Mouse (Mus musculus) midbrain, postnatal 0 days (tissue): ENCODE measurements at regions not wholly inside any gene's neighbourhood (a gene's known extent, or its start where the extent isn't known, plus 50 kb on each side); places are given as distances from the start of the nearest gene placed in this dataset.

Experiments used
- ATAC-seq: fragments of 200-750 bp; cut with Nextera tagmentation; 2 replicates; pipeline ENCODE4 v1.8.0; 2017; ENCODE audit warnings: moderate number of reproducible peaks, mild to moderate bottlenecking, moderate TSS enrichment, moderate library complexity; ENCODE audit not compliant: low FRiP score
- DNase-seq: peaks from one replicate; pipeline ENCODE4 v3.0.0-alpha.2; 2015; ENCODE audit warnings: low spot score
- H3K27ac ChIP-seq: fragments of 300-500 bp; sonication (generic); 2 replicates; pipeline ENCODE4 v1.5.1; 2014; ENCODE audit warnings: low read depth, mild to moderate bottlenecking, low read length, mixed read lengths
- H3K27me3 ChIP-seq: fragments of 300-500 bp; sonication (generic); 2 replicates; pipeline ENCODE4 v1.6.1; 2014; ENCODE audit warnings: low read length, control low read depth, mixed read lengths; ENCODE audit not compliant: insufficient read depth
- H3K36me3 ChIP-seq: fragments of 300-500 bp; sonication (generic); 2 replicates; pipeline ENCODE4 v1.6.1; 2014; ENCODE audit warnings: low read length, control low read depth, mixed read lengths; ENCODE audit not compliant: insufficient read depth
- H3K4me1 ChIP-seq: fragments of 300-500 bp; sonication (generic); 2 replicates; pipeline ENCODE4 v1.6.1; 2014; ENCODE audit warnings: mild to moderate bottlenecking, control low read depth, antibody characterized with exemption, low read length, mixed read lengths; ENCODE audit not compliant: insufficient read depth
- H3K4me2 ChIP-seq: fragments of 300-500 bp; sonication (generic); 2 replicates; pipeline ENCODE4 v1.6.1; 2014; ENCODE audit warnings: low read depth, mild to moderate bottlenecking, low read length, mixed read lengths; ENCODE audit not compliant: poor library complexity, severe bottlenecking
- H3K4me3 ChIP-seq: fragments of 300-500 bp; sonication (generic); 2 replicates; pipeline ENCODE4 v1.5.1; 2014; ENCODE audit warnings: low read depth, mild to moderate bottlenecking, low read length, moderate library complexity
- H3K9ac ChIP-seq: fragments of 300-500 bp; sonication (generic); replicated peaks from 2 replicates; pipeline ENCODE4 v1.6.1; 2014; ENCODE audit warnings: mild to moderate bottlenecking, low read length, moderate library complexity, mixed read lengths; ENCODE audit not compliant: poor library complexity, severe bottlenecking
- H3K9me3 ChIP-seq: fragments of 300-500 bp; sonication (generic); 2 replicates; pipeline ENCODE4 v1.6.1; 2016; ENCODE audit warnings: low read length, control low read depth
- CTCF ChIP-seq: IDR thresholded peaks from 2 replicates; pipeline ENCODE4 v1.5.1; 2016; ENCODE audit warnings: antibody characterized with exemption, mild to moderate bottlenecking
- WGBS: fragments of 180-500 bp; shearing (Covaris S2); extraction: QIAGEN DNeasy Blood & Tissue Kit; methylation state at CpG from one replicate; pipeline ENCODE4 v1.1.7; 2014; 5-methylcytosine and 5-hydroxymethylcytosine counted together

DNA sequence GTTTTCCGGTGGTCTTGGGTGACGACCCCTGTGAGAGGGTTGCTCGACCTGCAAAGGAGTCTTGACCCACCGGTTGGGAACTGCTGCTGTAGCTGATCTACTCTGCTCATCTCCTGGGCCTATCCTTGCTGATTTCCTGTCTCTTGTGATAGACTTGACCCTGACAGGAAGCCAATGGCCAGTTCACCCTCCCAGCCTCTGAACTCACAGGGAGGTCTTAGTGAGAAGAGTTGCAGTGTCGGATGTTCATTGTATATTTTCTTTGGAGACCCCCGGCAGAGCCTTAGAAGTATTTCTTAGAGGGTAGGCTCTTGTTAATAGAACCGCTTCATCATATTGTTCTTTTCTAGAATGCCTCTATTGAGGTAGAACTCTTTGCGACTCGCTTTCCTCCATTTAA, 126.0 kb downstream of the Ndufa10 start:
- 63% methylated on average over 9 of the region's 9 CpGs for WGBS
- TF ChIP-seq CTCF: no peak

DNA sequence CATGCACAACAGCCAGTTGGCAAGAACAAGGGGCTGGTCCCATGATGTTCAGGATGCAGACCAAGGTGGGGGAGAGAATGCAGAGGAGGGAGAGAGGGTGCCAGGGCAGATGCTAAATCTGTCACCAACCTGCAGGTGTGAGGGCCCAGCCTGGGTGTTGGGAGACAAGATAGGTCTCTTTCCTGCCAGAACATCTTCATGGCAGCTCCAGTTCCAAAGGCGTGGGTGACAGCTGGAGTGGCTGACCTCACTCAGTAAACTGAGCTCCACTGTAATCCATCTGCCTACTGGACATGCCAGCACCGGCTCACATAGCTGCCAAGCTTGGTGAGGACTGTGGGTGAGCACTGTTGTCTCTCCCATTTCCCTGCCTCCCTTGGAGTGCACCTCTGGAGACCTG, 129.9 kb downstream of the Ndufa10 start:
- Histone ChIP-seq H3K4me1 (no peaks in the 10 kb centered on the region), H3K9me3 (no peaks in the 10 kb centered on the region), H3K36me3 (no peaks in the 10 kb centered on the region), H3K27ac (no peak overlapping the region), H3K9ac (no peak overlapping the region), H3K4me2 (no peak overlapping the region), H3K4me3 (no peak overlapping the region), H3K27me3 (no peaks in the 10 kb centered on the region)
- DNase-seq (no peak), ATAC-seq (no peak)
- WGBS: 80% methylated on average over 2 of the region's 2 CpGs
- no peak for TF ChIP-seq CTCF

More for the DNA sequence above, 126.0 kb downstream of the Ndufa10 start:
- H3K27ac ChIP-seq: no peak overlapping the region
- no peak overlapping the region for H3K4me2 ChIP-seq
- DNase-seq: no peak
- no peaks in the 10 kb centered on the region for H3K27me3 ChIP-seq
- no peaks in the 10 kb centered on the region for H3K9me3 ChIP-seq
- ATAC-seq: no peak
- no peak overlapping the region for H3K4me3 ChIP-seq
- H3K4me1 ChIP-seq: no peaks in the 10 kb centered on the region
- H3K36me3 ChIP-seq: no peaks in the 10 kb centered on the region
- H3K9ac ChIP-seq: no peak overlapping the region

DNA sequence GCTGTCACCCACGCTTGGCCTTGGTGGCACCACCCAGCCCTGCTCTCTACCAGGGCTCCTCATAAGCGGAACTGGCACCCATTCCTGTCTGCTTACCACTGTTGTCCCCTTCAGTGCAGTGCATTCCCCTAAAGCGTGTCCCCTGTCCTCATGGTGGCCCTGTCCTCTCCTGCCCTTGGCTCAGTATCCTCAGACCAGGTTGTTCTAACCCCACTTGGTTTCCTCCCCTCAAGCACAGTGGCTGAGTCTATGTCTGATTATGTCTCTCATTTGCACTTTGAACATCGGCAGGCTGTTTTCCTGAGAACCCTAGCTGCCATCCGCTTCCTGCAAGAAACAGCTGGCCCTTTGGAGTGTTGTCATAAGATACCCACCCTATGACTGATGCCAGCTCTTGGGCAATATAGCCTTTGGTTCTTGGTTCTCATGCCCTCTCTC, 130.5 kb downstream of the Ndufa10 start:
- H3K9ac ChIP-seq: no peak overlapping the region
- H3K4me3 ChIP-seq: no peak overlapping the region
- DNase-seq: no peak
- no peak overlapping the region for H3K27ac ChIP-seq
- H3K36me3 ChIP-seq: no peaks in the 10 kb centered on the region
- H3K27me3 ChIP-seq: no peaks in the 10 kb centered on the region
- no peak overlapping the region for H3K4me2 ChIP-seq
- no peak for ATAC-seq
- 90% methylated on average over 5 of the region's 5 CpGs for WGBS
- TF ChIP-seq CTCF: no peak
- no peaks in the 10 kb centered on the region for H3K9me3 ChIP-seq
- H3K4me1 ChIP-seq: no peaks in the 10 kb centered on the region

DNA sequence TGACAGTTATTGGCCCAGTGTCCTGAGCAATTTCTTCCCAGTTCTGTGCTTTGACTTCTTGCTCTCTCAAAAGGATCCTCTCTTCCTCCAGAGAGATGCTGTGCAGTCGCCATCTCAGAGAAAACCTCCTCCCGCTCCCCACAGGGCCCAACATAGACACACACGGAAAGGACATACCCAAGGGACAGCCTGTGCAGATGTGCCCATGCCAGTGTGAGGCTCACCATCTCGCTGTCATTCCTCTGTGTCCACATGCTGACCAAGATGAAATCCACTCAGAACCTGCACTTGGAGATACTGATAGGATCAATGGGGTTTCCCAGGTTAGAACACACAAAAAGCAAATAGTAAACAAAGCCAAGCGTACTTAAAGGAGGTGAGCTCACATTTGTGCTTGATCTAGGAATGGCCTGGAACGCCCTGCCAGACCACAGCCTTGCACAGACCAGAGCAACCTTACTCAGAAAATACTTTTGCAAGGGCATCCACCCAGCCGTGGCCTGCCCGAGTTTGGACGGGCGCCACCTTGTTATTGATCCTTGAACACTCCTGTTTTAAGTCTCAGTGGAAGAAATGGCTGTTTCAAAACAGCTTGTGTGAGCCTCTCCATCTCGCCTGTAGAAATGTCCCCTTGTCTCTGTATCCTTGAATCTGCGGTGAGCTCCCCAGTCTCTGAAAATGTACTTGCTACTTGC, 131.7 kb downstream of the Ndufa10 start:
- H3K9ac ChIP-seq: no peak overlapping the region
- 93% methylated on average over 12 of the region's 12 CpGs for WGBS
- H3K27me3 ChIP-seq: no peaks in the 10 kb centered on the region

DNA sequence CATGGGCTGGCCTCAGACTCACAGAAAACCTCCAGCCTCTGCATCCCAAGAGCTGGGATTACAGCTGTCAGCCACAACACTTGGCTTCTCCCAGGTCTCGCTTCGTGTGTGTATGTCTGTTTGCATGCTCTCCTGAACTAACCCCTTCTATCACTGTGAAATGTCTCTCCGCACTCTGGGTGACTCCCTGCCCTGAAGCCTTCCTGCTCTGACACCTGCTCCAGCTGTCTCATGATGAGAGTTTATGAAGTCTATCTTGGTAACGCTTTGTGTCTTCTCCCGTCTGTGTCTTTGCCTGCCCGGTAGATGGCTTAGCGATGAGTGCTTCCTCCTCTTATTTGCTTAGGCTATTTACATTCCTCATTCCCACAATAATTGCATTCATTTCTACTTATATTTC, 133.0 kb downstream of the Ndufa10 start:
- H3K9me3 ChIP-seq: no peaks in the 10 kb centered on the region
- no peaks in the 10 kb centered on the region for H3K27me3 ChIP-seq
- H3K36me3 ChIP-seq: no peaks in the 10 kb centered on the region
- WGBS: 89% methylated on average over 7 of the region's 7 CpGs
- TF ChIP-seq CTCF: no peak
- no peak overlapping the region for H3K4me3 ChIP-seq
- no peak for DNase-seq
- no peak overlapping the region for H3K27ac ChIP-seq
- no peak overlapping the region for H3K4me2 ChIP-seq
- ATAC-seq: no peak
- no peaks in the 10 kb centered on the region for H3K4me1 ChIP-seq
- no peak overlapping the region for H3K9ac ChIP-seq

More for the DNA sequence above, 131.7 kb downstream of the Ndufa10 start:
- no peak for ATAC-seq
- Histone ChIP-seq H3K27ac (no peak overlapping the region), H3K4me1 (no peaks in the 10 kb centered on the region), H3K36me3 (no peaks in the 10 kb centered on the region), H3K4me3 (no peak overlapping the region), H3K9me3 (no peaks in the 10 kb centered on the region), H3K4me2 (no peak overlapping the region)
- DNase-seq: no peak
- TF ChIP-seq CTCF: no peak

DNA sequence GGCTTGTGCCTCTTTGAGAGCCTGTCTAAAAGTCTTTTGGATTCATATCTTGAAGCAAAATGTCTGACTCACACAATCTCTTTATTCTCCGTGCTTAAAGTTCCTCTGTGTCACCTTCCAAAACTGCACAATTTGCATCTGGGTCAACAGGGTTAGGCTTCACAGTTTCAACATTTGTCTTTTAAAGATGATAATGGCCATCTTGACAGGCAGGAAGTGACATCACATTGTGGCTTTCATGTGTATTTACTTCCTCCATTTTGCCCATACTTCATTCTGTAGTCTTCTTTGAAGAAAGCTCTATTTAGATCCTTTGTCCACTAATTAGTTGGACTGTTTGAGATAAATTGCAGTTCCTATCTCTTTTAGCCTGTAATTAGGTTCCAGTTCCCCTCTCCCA, 135.1 kb downstream of the Ndufa10 start:
- Histone ChIP-seq H3K4me2 (no peak overlapping the region), H3K27ac (no peak overlapping the region), H3K4me3 (no peak overlapping the region), H3K4me1 (no peaks in the 10 kb centered on the region), H3K9ac (no peak overlapping the region), H3K9me3 (no peaks in the 10 kb centered on the region), H3K27me3 (no peaks in the 10 kb centered on the region), H3K36me3 (no peaks in the 10 kb centered on the region)
- ATAC-seq (no peak), DNase-seq (no peak)
- TF ChIP-seq CTCF: no peak
- 91% methylated on average over 1 of the region's 1 CpGs for WGBS
